Mouse (Mus musculus) thymus, postnatal 14 days (tissue): ENCODE measurements around the gene Parp2.
"Not testable (repeated sequence)": the region's sequence is repeated elsewhere in the genome, so short reads cannot be mapped to it uniquely, and the experiment has no call there.

Experiments
- DNase-seq: peaks from one replicate; pipeline ENCODE4 v3.0.0; 2021

Parp2 gene

GRCm38 (mm10) chr14:50829878-50830277 lies 22.2 kb downstream of the Parp2 start:
- DNase-seq, result no peak

DNA sequence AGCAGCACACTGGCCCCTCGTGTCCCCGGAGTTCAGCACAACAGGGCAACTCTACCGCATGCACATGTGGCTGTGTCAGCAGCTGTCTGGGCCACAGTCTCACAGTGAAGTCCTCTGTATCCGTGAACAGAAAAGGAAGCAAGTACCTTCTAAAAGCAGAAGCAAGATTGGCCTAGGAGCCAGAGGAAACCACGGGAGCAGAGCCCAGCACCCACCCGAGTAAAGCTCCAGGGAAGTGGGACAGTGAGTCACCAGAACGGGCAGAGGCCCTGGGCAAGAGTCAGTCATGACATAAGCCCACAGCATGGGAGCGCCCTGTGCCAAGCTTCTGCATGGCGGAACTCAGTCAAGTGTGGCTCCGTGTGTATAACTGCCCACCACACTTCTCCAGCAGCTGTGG lies 26.3 kb downstream of the Parp2 start:
- no peak for DNase-seq

- no peak for DNase-seq
Measured at GRCm38 (mm10) chr14:50834435-50834834, 26.8 kb downstream of the Parp2 start.

DNA sequence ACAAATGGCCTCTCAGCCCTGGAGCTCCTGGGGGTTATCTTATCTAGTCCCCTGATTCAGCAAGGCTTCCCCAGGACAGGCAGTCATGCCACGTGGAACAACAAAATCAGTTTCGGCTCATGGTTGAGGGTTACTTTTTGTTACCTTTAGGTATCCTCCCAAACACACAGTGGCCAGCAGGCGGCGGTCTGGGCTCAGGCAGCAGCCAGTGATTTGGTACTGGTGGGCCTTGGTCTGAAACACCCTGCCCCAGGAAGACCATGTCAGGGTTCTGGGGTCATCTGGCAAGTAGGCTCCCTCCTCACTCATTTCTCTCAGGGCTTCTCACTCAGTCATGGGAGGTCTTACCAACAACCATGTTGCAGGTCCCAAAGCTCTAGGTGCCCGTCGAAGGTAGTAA lies 29.6 kb downstream of the Parp2 start:
- DNase-seq, result no peak

DNA sequence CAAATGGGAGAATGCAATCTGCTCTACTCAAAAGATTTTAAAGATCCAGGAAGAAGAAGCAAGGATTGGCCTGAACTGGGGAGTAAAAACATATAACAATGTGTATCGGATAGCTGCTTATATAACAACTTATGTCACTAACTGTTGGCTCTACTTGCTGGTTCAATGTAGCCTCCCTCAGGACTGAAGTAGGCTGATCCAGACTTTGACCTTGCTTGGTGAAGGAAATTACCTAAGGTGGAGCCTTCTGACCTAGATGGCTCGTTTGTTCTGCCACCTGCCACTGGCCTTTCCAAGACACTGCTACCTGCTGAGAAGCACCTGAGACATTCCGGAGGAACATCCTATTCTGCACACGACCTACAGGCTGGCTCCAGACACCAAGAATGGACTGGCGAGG lies 48.1 kb downstream of the Parp2 start:
- DNase-seq, result no peak

DNA sequence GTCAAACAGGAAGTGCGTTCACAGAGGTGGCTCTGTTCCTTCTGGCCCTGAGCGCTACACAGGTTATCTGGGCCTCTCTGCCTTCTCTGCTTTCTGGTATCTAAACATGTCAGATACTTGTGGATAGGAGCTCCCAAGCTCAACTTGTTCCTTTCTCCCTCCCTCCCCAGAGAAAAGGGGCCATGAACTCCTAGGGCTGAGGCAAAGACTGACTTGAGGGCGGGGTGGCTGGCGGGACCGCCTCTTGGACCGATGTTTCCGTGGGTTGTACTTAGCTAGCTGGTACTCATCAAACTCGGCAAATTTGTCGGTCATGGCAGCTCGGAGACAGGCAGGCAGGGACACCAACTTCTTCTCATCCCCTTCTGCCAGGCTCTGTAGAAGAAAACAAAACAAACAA lies 55.0 kb downstream of the Parp2 start:
- no peak for DNase-seq

DNA sequence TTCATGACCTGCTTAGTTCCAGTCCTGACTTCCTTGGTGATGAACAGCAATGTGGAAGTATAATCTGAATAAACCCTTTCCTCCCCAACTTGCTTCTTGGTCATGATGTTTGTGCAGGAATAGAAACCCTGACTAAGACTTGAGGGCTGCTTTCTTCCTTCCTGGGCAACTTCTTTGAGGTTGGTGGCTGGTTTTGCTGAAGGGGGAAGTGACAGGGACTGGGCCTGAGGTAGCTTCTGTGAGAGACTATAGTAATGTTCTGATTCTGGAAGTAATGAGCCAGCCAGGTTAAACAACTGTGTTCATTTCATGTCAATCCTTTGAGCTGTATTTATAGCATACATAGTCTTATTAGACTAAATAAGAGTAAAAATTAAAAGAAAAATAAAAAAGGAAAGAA lies 57.4 kb downstream of the Parp2 start:
- DNase-seq, result not testable (repeated sequence)

DNA sequence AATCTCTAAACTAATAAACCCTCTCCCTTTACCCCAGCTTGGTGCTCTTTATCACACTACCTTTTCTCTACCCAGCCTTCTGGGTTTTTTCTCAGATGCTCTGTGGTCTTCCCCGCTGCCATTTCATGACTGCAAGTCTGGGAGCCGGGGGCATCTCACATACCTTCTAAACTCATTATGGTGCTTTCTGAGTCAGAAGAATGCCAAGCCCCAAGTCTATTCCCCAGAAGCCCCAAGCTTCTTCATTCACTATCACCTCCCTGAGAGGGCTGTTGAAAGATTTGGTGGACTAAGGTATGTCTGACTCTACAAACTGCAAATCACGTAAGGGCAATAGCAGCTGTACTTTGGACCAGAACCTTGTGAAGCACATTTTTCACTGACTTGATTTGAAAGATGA lies 59.3 kb downstream of the Parp2 start:
- no peak for DNase-seq

DNA sequence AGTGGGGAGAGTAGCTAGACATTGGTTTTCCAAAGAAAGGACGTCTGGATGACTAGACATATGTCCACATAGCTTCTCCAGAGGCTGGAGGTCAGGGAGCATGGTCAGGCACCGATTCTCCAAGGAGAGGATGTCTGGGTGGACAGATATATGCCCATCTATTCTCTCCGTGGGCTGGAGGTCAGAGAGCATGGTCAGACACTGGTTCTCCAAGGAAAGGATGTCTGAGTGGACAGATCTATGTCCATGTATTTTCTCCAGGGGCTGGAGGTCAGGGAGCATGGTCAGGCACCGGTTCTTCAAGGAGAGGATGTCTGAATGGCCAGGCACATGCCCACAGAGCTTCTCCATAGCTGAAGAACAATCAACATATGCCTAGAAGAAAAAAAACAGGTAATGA lies 60.6 kb downstream of the Parp2 start:
- DNase-seq, result no peak

GRCm38 (mm10) chr14:50868656-50869055 lies 61.0 kb downstream of the Parp2 start:
- DNase-seq, result no peak

DNA sequence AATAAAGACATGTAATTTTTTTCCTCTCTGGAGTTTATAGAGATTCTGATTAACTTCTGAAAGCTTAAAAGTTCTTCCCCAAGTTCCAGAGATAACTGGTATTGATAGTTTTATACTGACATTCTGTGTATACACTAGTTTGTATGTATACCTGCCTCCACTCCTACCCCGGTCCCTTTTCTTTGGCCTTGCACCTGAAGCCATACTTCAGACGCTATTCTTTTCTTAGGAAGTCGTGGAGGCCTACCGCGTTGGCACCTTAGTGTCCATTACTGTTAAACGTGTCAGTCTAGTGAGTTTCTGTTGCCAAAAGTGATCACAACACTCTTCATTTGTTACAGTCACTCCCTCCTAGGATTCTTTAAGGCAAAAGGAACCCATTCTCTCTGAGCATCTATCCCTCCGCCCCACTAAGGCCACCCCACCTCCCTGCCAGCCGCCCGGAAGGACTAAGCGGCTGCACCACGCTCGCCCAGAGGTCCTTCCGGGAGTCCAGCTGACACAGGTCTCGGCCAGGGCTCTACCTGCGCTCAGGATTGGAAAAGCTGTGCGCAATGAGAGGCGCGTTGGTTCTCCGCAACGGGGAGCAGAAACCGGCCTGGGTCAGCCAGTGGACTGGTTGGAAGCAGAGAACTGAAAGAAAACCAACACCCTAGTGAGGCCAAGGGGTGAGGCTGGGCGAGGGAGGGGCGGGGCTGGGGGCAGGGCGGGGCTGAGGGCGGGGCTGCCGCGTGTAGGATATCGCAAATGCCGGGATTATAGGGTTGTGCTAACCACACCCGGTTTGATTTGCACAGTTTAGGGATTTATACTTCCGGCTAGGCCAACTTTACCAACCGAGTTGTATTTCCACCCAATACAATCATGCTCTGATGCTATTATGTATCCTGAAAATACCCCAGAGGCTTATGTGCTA lies 62.5 kb downstream of the Parp2 start, which contains the start of gene Tep1:
TSS of gene Tep1 (minus strand) at position 672 of the 916 bp plus-strand sequence.
- peak; percentile 62 for DNase-seq

GRCm38 (mm10) chr14:50870805-50871143 lies 63.1 kb downstream of the Parp2 start:
- no peak for DNase-seq
